Mouse (Mus musculus) stomach, embryonic 15.5 days (tissue): Measurements from ENCODE around the gene Adipoq. TPM values are rescaled to one million over a fixed set of nuclear protein-coding genes. Genes with fewer than 3 reads are reported as not detected.

Experiments
- ATAC-seq: fragments of 200-750 bp; cut with Nextera tagmentation; 2 replicates; pipeline ENCODE4 v1.8.0; 2017; ENCODE audit warnings: low read depth, moderate number of reproducible peaks, moderate TSS enrichment; ENCODE audit not compliant: insufficient read depth, low FRiP score
- H3K27ac ChIP-seq: fragments of 300-500 bp; sonication (generic); 2 replicates; pipeline ENCODE4 v1.5.1; 2015; ENCODE audit warnings: mild to moderate bottlenecking, inconsistent platforms
- H3K27me3 ChIP-seq: fragments of 300-500 bp; sonication (generic); replicated peaks from 2 replicates; pipeline ENCODE4 v1.6.1; 2015; ENCODE audit warnings: inconsistent platforms
- H3K36me3 ChIP-seq: fragments of 300-500 bp; sonication (generic); 2 replicates; pipeline ENCODE4 v1.6.1; 2015; ENCODE audit warnings: inconsistent platforms
- H3K4me1 ChIP-seq: fragments of 300-500 bp; sonication (generic); 2 replicates; pipeline ENCODE4 v1.6.1; 2015; ENCODE audit warnings: inconsistent platforms
- H3K4me2 ChIP-seq: fragments of 300-500 bp; sonication (generic); 2 replicates; pipeline ENCODE4 v1.6.1; 2015; ENCODE audit warnings: mild to moderate bottlenecking, inconsistent platforms
- H3K4me3 ChIP-seq: fragments of 300-500 bp; sonication (generic); replicated peaks from 2 replicates; pipeline ENCODE4 v1.5.1; 2015; ENCODE audit warnings: inconsistent platforms
- H3K9ac ChIP-seq: fragments of 300-500 bp; sonication (generic); 2 replicates; pipeline ENCODE4 v1.6.1; 2015; ENCODE audit warnings: inconsistent platforms
- H3K9me3 ChIP-seq: fragments of 300-500 bp; sonication (generic); 2 replicates; pipeline ENCODE4 v1.6.1; 2016; ENCODE audit warnings: inconsistent platforms
- WGBS: fragments of 180-500 bp; shearing (Covaris S2); methylation state at CpG from one replicate; pipeline ENCODE4 v1.1.7; 2015; 5-methylcytosine and 5-hydroxymethylcytosine counted together
- polyA plus RNA-seq: library from polyadenylated mRNA; unstranded; fragments of >200 nt; fragmentation: Nextera tagmentation; extraction: Ambion mirVana; gene quantifications from 2 replicates; pipeline ENCODE4 v1.2.1, GENCODE M21; 2015

The Adipoq gene
- polyA plus RNA-seq, 1 experiment from 2014 or later: not detected

GRCm38 (mm10) chr16:23107231-23107942 lies 38.9 kb upstream of the Adipoq start, which contains the start of gene Eif4a2:
Gene Eif4a2, plus strand, starts transcription at chr16:23107444.
- Histone ChIP-seq H3K27me3 (no peaks in the 10 kb centered on the region), H3K4me3 (peak within 1 kb of the TSS; percentile 91), H3K27ac (peak within 1 kb of the TSS; percentile 99), H3K4me2 (peak within 1 kb of the TSS; percentile 76), H3K4me1 (peaks cover 5% of the 10 kb centered on the region; the same call in 1 of the 2 replicates), H3K9me3 (no peaks in the 10 kb centered on the region), H3K9ac (peak within 1 kb of the TSS; percentile 100), H3K36me3 (peaks cover 20% of the 10 kb centered on the region; the same call in 1 of the 2 replicates)
- under 1% methylated on average over 71 of the region's 71 CpGs for WGBS
- ATAC-seq: peak; percentile 92

- H3K4me2 ChIP-seq: peak overlapping the region; percentile 76
- H3K9ac ChIP-seq: peak overlapping the region; percentile 100
- peak overlapping the region; percentile 91 for H3K4me3 ChIP-seq
- peak; percentile 77 for ATAC-seq
- WGBS: under 1% methylated on average over 52 of the region's 52 CpGs
- H3K36me3 ChIP-seq: peaks cover 27% of the 10 kb centered on the region; the same call in 1 of the 2 replicates
- H3K9me3 ChIP-seq: no peaks in the 10 kb centered on the region
- H3K27ac ChIP-seq: peak overlapping the region; percentile 99
- H3K27me3 ChIP-seq: no peaks in the 10 kb centered on the region
- peaks cover 5% of the 10 kb centered on the region; the same call in 1 of the 2 replicates for H3K4me1 ChIP-seq
These were observed 38.2 kb upstream of the Adipoq start for GRCm38 (mm10) chr16:23107946-23108759.

GRCm38 (mm10) chr16:23108943-23109342 lies 37.4 kb upstream of the Adipoq start:
- H3K4me2 ChIP-seq: peak overlapping the region; percentile 76
- ATAC-seq: no peak
- peak overlapping the region; percentile 99; the same call in 1 of the 2 replicates for H3K27ac ChIP-seq
- peak overlapping the region; percentile 91 for H3K4me3 ChIP-seq
- no peaks in the 10 kb centered on the region for H3K9me3 ChIP-seq
- 1% methylated on average over 5 of the region's 5 CpGs for WGBS
- H3K9ac ChIP-seq: peak overlapping the region; percentile 100
- peaks cover 5% of the 10 kb centered on the region; the same call in 1 of the 2 replicates for H3K4me1 ChIP-seq
- peaks cover 27% of the 10 kb centered on the region; the same call in 1 of the 2 replicates for H3K36me3 ChIP-seq
- H3K27me3 ChIP-seq: no peaks in the 10 kb centered on the region

- H3K36me3 ChIP-seq: peaks cover 34% of the 10 kb centered on the region
These were observed 36.7 kb upstream of the Adipoq start for GRCm38 (mm10) chr16:23109350-23110280.

GRCm38 (mm10) chr16:23112348-23112747 lies 34.0 kb upstream of the Adipoq start:
- Histone ChIP-seq H3K4me2 (no peak overlapping the region), H3K9ac (no peak overlapping the region), H3K4me3 (no peak overlapping the region), H3K27ac (no peak overlapping the region), H3K4me1 (peaks cover 5% of the 10 kb centered on the region; the same call in 1 of the 2 replicates), H3K9me3 (no peaks in the 10 kb centered on the region), H3K36me3 (peaks cover 36% of the 10 kb centered on the region), H3K27me3 (no peaks in the 10 kb centered on the region)
- 71% methylated on average over 12 of the region's 12 CpGs for WGBS
- no peak for ATAC-seq

More at GRCm38 (mm10) chr16:23109350-23110280, 36.7 kb upstream of the Adipoq start:
- Histone ChIP-seq H3K4me3 (peak overlapping the region; percentile 91), H3K4me1 (peaks cover 5% of the 10 kb centered on the region; the same call in 1 of the 2 replicates), H3K27me3 (no peaks in the 10 kb centered on the region), H3K9ac (peak overlapping the region; percentile 100; the same call in 1 of the 2 replicates), H3K9me3 (no peaks in the 10 kb centered on the region), H3K4me2 (peak overlapping the region; percentile 76), H3K27ac (peak overlapping the region; percentile 44; the same call in 1 of the 2 replicates)
- no peak for ATAC-seq
- 43% methylated on average over 5 of the region's 5 CpGs for WGBS

- WGBS: 51% methylated on average over 9 of the region's 9 CpGs
- Histone ChIP-seq H3K36me3 (peaks cover 36% of the 10 kb centered on the region), H3K4me2 (no peak overlapping the region), H3K9me3 (no peaks in the 10 kb centered on the region), H3K9ac (no peak overlapping the region), H3K27ac (no peak overlapping the region), H3K27me3 (no peaks in the 10 kb centered on the region), H3K4me3 (no peak overlapping the region), H3K4me1 (peaks cover 5% of the 10 kb centered on the region; the same call in 1 of the 2 replicates)
- no peak for ATAC-seq
These were observed 33.4 kb upstream of the Adipoq start for GRCm38 (mm10) chr16:23112861-23113435.

GRCm38 (mm10) chr16:23113903-23114302 lies 32.4 kb upstream of the Adipoq start:
- H3K4me1 ChIP-seq: peaks cover 5% of the 10 kb centered on the region; the same call in 1 of the 2 replicates
- ATAC-seq: peak; percentile 21; the same call in 1 of the 2 replicates
- H3K4me2 ChIP-seq: no peak overlapping the region
- no peak overlapping the region for H3K27ac ChIP-seq
- H3K4me3 ChIP-seq: no peak overlapping the region
- peaks cover 36% of the 10 kb centered on the region for H3K36me3 ChIP-seq
- H3K27me3 ChIP-seq: no peaks in the 10 kb centered on the region
- H3K9ac ChIP-seq: no peak overlapping the region
- no peaks in the 10 kb centered on the region for H3K9me3 ChIP-seq

GRCm38 (mm10) chr16:23114339-23115171 lies 31.8 kb upstream of the Adipoq start:
- no peak overlapping the region for H3K4me3 ChIP-seq

GRCm38 (mm10) chr16:23115486-23115885 lies 30.9 kb upstream of the Adipoq start:
- H3K4me2 ChIP-seq: no peak overlapping the region
- 73% methylated on average over 3 of the region's 3 CpGs for WGBS
- no peak overlapping the region for H3K27ac ChIP-seq
- H3K4me3 ChIP-seq: no peak overlapping the region
- no peak for ATAC-seq
- no peaks in the 10 kb centered on the region for H3K9me3 ChIP-seq
- peaks cover 5% of the 10 kb centered on the region; the same call in 1 of the 2 replicates for H3K4me1 ChIP-seq
- no peak overlapping the region for H3K9ac ChIP-seq
- H3K27me3 ChIP-seq: no peaks in the 10 kb centered on the region
- peaks cover 35% of the 10 kb centered on the region for H3K36me3 ChIP-seq

More at GRCm38 (mm10) chr16:23114339-23115171, 31.8 kb upstream of the Adipoq start:
- H3K36me3 ChIP-seq: peaks cover 32% of the 10 kb centered on the region
- WGBS: 60% methylated on average over 5 of the region's 5 CpGs
- ATAC-seq: 0 out of 2 replicates have a peak, but pooled peaks have one; percentile 28
- H3K4me2 ChIP-seq: no peak overlapping the region
- no peaks in the 10 kb centered on the region for H3K9me3 ChIP-seq
- H3K27me3 ChIP-seq: no peaks in the 10 kb centered on the region
- H3K27ac ChIP-seq: no peak overlapping the region
- no peak overlapping the region for H3K9ac ChIP-seq
- H3K4me1 ChIP-seq: peaks cover 5% of the 10 kb centered on the region; the same call in 1 of the 2 replicates

- peaks cover 28% of the 10 kb centered on the region for H3K36me3 ChIP-seq
- no peak overlapping the region for H3K4me2 ChIP-seq
- ATAC-seq: no peak
- no peaks in the 10 kb centered on the region for H3K9me3 ChIP-seq
- 44% methylated on average over 4 of the region's 4 CpGs for WGBS
- no peak overlapping the region for H3K9ac ChIP-seq
- no peaks in the 10 kb centered on the region for H3K27me3 ChIP-seq
- no peak overlapping the region for H3K27ac ChIP-seq
- H3K4me3 ChIP-seq: no peak overlapping the region
- no peaks in the 10 kb centered on the region for H3K4me1 ChIP-seq
These were observed 29.2 kb upstream of the Adipoq start for GRCm38 (mm10) chr16:23117173-23117572.
